Mouse (Mus musculus): Measurements from ENCODE around the gene Dcaf15. TPM values are rescaled to one million over a fixed set of nuclear protein-coding genes. Genes with fewer than 3 reads are reported as not detected.

Dcaf15 gene
- polyA plus RNA-seq, 1 experiment: 44.0 TPM

GRCm38 (mm10) chr8:84127202-84127901, 22.8 kb upstream of the Dcaf15 start:
- TF ChIP-seq POLR2A (IDR thresholded peaks at IDR 0.05; ENCODE audit: insufficient read depth, low read length) (no peak), EP300 (IDR thresholded peaks at IDR 0.05; ENCODE audit: insufficient read depth, low read depth, low read length) (no peak), CTCF (IDR thresholded peaks at IDR 0.05; ENCODE audit: low read depth, low read length) (no peak)
- Histone ChIP-seq H3K36me3 (ENCODE audit: control insufficient read depth, insufficient read depth, low read length, poor library complexity, severe bottlenecking) (peaks cover under 1% of the 10 kb centered on the region; the same call in 1 of the 2 replicates), H3K4me1 (ENCODE audit: control insufficient read depth, insufficient read depth, low read length) (no peaks in the 10 kb centered on the region), H3K9ac (ENCODE audit: low read depth, poor library complexity, severe bottlenecking) (peak overlapping the region; percentile 19; the same call in 1 of the 2 replicates), H3K27me3 (ENCODE audit: control insufficient read depth, insufficient read depth, low read length, poor library complexity, severe bottlenecking) (no peaks in the 10 kb centered on the region), H3K27ac (ENCODE audit: insufficient read depth, low read length) (no peak overlapping the region), H3K9me3 (replicated peaks; ENCODE audit: control insufficient read depth, insufficient read depth, low read length, poor library complexity, severe bottlenecking) (no peaks in the 10 kb centered on the region), H3K4me3 (ENCODE audit: low read depth, low read length) (no peak overlapping the region; the same call in 1 of the 2 replicates)

DNA sequence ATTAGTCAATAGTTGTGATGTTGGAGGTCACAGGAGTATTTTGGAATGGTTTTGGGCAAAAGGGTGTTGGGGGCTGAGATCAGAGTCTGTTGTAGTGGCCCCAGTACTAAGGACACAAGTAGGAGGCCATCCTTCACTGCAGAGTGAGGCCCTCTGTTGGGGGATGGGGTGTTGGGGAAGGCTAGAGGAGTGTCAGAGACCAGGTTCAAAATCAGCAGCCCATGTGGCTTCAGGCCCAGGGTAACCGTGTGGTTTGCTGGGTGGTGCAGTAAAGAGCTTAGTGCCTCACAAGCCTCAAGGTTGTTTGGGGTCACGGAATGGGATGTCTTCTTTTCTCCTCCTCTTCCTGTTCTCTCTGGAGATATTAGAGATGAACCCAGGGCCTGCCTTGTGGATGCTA, 22.2 kb upstream of the Dcaf15 start:
- no peak for TF ChIP-seq CTCF (IDR thresholded peaks at IDR 0.05; ENCODE audit: low read depth, low read length)
- TF ChIP-seq EP300 (IDR thresholded peaks at IDR 0.05; ENCODE audit: insufficient read depth, low read depth, low read length): no peak
- no peak for TF ChIP-seq POLR2A (IDR thresholded peaks at IDR 0.05; ENCODE audit: insufficient read depth, low read length)
- Histone ChIP-seq H3K9me3 (replicated peaks; ENCODE audit: control insufficient read depth, insufficient read depth, low read length, poor library complexity, severe bottlenecking) (no peaks in the 10 kb centered on the region), H3K27ac (ENCODE audit: insufficient read depth, low read length) (no peak overlapping the region)

GRCm38 (mm10) chr8:84125656-84126055, 21.1 kb upstream of the Dcaf15 start, which contains the start of gene Podnl1:
TSS of gene Podnl1 (plus strand) at chr8:84125989.
- H3K36me3 ChIP-seq (ENCODE audit: control insufficient read depth, insufficient read depth, low read length, poor library complexity, severe bottlenecking): no peaks in the 10 kb centered on the region
- no peaks in the 10 kb centered on the region for H3K27me3 ChIP-seq (ENCODE audit: control insufficient read depth, insufficient read depth, low read length, poor library complexity, severe bottlenecking)
- no peak within 1 kb of the TSS for H3K4me3 ChIP-seq (ENCODE audit: low read depth, low read length)
- H3K9ac ChIP-seq (ENCODE audit: low read depth, poor library complexity, severe bottlenecking): no peak within 1 kb of the TSS
- no peaks in the 10 kb centered on the region for H3K4me1 ChIP-seq (ENCODE audit: control insufficient read depth, insufficient read depth, low read length)
- no peak for TF ChIP-seq CTCF (IDR thresholded peaks at IDR 0.05; ENCODE audit: low read depth, low read length)
- TF ChIP-seq POLR2A (IDR thresholded peaks at IDR 0.05; ENCODE audit: insufficient read depth, low read length): no peak
- no peak for TF ChIP-seq EP300 (IDR thresholded peaks at IDR 0.05; ENCODE audit: insufficient read depth, low read depth, low read length)
- H3K9me3 ChIP-seq (replicated peaks; ENCODE audit: control insufficient read depth, insufficient read depth, low read length, poor library complexity, severe bottlenecking): no peaks in the 10 kb centered on the region
- no peak within 1 kb of the TSS for H3K27ac ChIP-seq (ENCODE audit: insufficient read depth, low read length)

More for the DNA sequence above, 22.2 kb upstream of the Dcaf15 start:
- Histone ChIP-seq H3K9ac (ENCODE audit: low read depth, poor library complexity, severe bottlenecking) (no peak overlapping the region), H3K4me1 (ENCODE audit: control insufficient read depth, insufficient read depth, low read length) (no peaks in the 10 kb centered on the region), H3K36me3 (ENCODE audit: control insufficient read depth, insufficient read depth, low read length, poor library complexity, severe bottlenecking) (no peaks in the 10 kb centered on the region), H3K27me3 (ENCODE audit: control insufficient read depth, insufficient read depth, low read length, poor library complexity, severe bottlenecking) (no peaks in the 10 kb centered on the region), H3K4me3 (ENCODE audit: low read depth, low read length) (no peak overlapping the region)

GRCm38 (mm10) chr8:84122151-84122550, 17.6 kb upstream of the Dcaf15 start:
- Histone ChIP-seq H3K9me3 (replicated peaks; ENCODE audit: control insufficient read depth, insufficient read depth, low read length, poor library complexity, severe bottlenecking) (peaks cover 4% of the 10 kb centered on the region), H3K4me1 (ENCODE audit: control insufficient read depth, insufficient read depth, low read length) (no peaks in the 10 kb centered on the region), H3K36me3 (ENCODE audit: control insufficient read depth, insufficient read depth, low read length, poor library complexity, severe bottlenecking) (no peaks in the 10 kb centered on the region), H3K9ac (ENCODE audit: low read depth, poor library complexity, severe bottlenecking) (no peak overlapping the region), H3K27ac (ENCODE audit: insufficient read depth, low read length) (no peak overlapping the region), H3K4me3 (ENCODE audit: low read depth, low read length) (no peak overlapping the region), H3K27me3 (ENCODE audit: control insufficient read depth, insufficient read depth, low read length, poor library complexity, severe bottlenecking) (no peaks in the 10 kb centered on the region)
- TF ChIP-seq POLR2A (IDR thresholded peaks at IDR 0.05; ENCODE audit: insufficient read depth, low read length) (no peak), EP300 (IDR thresholded peaks at IDR 0.05; ENCODE audit: insufficient read depth, low read depth, low read length) (no peak), CTCF (IDR thresholded peaks at IDR 0.05; ENCODE audit: low read depth, low read length) (no peak)

GRCm38 (mm10) chr8:84115646-84116045, 11.1 kb upstream of the Dcaf15 start:
- Histone ChIP-seq H3K9ac (ENCODE audit: low read depth, poor library complexity, severe bottlenecking) (no peak overlapping the region), H3K36me3 (ENCODE audit: control insufficient read depth, insufficient read depth, low read length, poor library complexity, severe bottlenecking) (no peaks in the 10 kb centered on the region), H3K27ac (ENCODE audit: insufficient read depth, low read length) (no peak overlapping the region), H3K4me3 (ENCODE audit: low read depth, low read length) (no peak overlapping the region), H3K4me1 (ENCODE audit: control insufficient read depth, insufficient read depth, low read length) (no peaks in the 10 kb centered on the region), H3K27me3 (ENCODE audit: control insufficient read depth, insufficient read depth, low read length, poor library complexity, severe bottlenecking) (no peaks in the 10 kb centered on the region), H3K9me3 (replicated peaks; ENCODE audit: control insufficient read depth, insufficient read depth, low read length, poor library complexity, severe bottlenecking) (peaks cover 4% of the 10 kb centered on the region)
- TF ChIP-seq POLR2A (IDR thresholded peaks at IDR 0.05; ENCODE audit: insufficient read depth, low read length) (no peak), CTCF (IDR thresholded peaks at IDR 0.05; ENCODE audit: low read depth, low read length) (no peak), EP300 (IDR thresholded peaks at IDR 0.05; ENCODE audit: insufficient read depth, low read depth, low read length) (no peak)

Measured in ES-Bruce4 (cell line).